Mouse (Mus musculus) neural tube, embryonic 11.5 days (tissue): ENCODE results near the gene Clec2e. TPM values are rescaled to one million over a fixed set of nuclear protein-coding genes. Genes with fewer than 3 reads are reported as not detected.
A peak's percentile ranks its signal among the peaks of the same experiment; 100 is the strongest.

ENCODE experiments used
- ATAC-seq: fragments of 200-750 bp; cut with Nextera tagmentation; 2 replicates; pipeline ENCODE4 v1.8.0; 2017; ENCODE audit warnings: moderate number of reproducible peaks, mild to moderate bottlenecking, moderate TSS enrichment, moderate library complexity; ENCODE audit not compliant: insufficient read depth, low FRiP score, low TSS enrichment
- DNase-seq: peaks from one replicate; pipeline ENCODE4 v3.0.0-alpha.2; 2015; ENCODE audit warnings: low spot score
- H3K27ac ChIP-seq: fragments of 300-500 bp; sonication (generic); 2 replicates; pipeline ENCODE4 v1.5.1; 2014; ENCODE audit warnings: low read depth, mild to moderate bottlenecking, low read length
- H3K27me3 ChIP-seq: fragments of 300-500 bp; sonication (generic); 2 replicates; pipeline ENCODE4 v1.6.1; 2014; ENCODE audit warnings: mild to moderate bottlenecking, low read length, mixed read lengths; ENCODE audit not compliant: control insufficient read depth, insufficient read depth
- H3K36me3 ChIP-seq: fragments of 300-500 bp; sonication (generic); 2 replicates; pipeline ENCODE4 v1.6.1; 2014; ENCODE audit warnings: mild to moderate bottlenecking, low read length, moderate library complexity, mixed read lengths; ENCODE audit not compliant: control insufficient read depth, insufficient read depth
- H3K4me1 ChIP-seq: fragments of 300-500 bp; sonication (generic); 2 replicates; pipeline ENCODE4 v1.6.1; 2014; ENCODE audit warnings: low read length, mixed read lengths; ENCODE audit not compliant: control insufficient read depth, insufficient read depth
- H3K4me2 ChIP-seq: fragments of 300-500 bp; sonication (generic); 2 replicates; pipeline ENCODE4 v1.6.1; 2014; ENCODE audit warnings: low read depth, mild to moderate bottlenecking, moderate library complexity
- H3K4me3 ChIP-seq: fragments of 300-500 bp; sonication (generic); 2 replicates; pipeline ENCODE4 v1.5.1; 2014; ENCODE audit warnings: low read depth, low read length
- H3K9ac ChIP-seq: fragments of 300-500 bp; sonication (generic); 2 replicates; pipeline ENCODE4 v1.6.1; 2014; ENCODE audit warnings: mild to moderate bottlenecking, low read length
- H3K9me3 ChIP-seq: fragments of 300-500 bp; sonication (generic); 2 replicates; pipeline ENCODE4 v1.6.1; 2016; ENCODE audit warnings: low read length; ENCODE audit not compliant: control insufficient read depth
- WGBS: fragments of 180-500 bp; shearing (Covaris S2); extraction: QIAGEN DNeasy Blood & Tissue Kit; methylation state at CpG from one replicate; pipeline ENCODE4 v1.1.7; 2014; 5-methylcytosine and 5-hydroxymethylcytosine counted together
- polyA plus RNA-seq: library from polyadenylated mRNA; unstranded; fragments of >200 nt; fragmentation: Nextera tagmentation; extraction: Ambion mirVana; gene quantifications from 2 replicates; pipeline ENCODE4 v1.2.1, GENCODE M21; 2014

Gene Clec2e
- polyA plus RNA-seq, 1 experiment from 2014 or later = not detected

DNA sequence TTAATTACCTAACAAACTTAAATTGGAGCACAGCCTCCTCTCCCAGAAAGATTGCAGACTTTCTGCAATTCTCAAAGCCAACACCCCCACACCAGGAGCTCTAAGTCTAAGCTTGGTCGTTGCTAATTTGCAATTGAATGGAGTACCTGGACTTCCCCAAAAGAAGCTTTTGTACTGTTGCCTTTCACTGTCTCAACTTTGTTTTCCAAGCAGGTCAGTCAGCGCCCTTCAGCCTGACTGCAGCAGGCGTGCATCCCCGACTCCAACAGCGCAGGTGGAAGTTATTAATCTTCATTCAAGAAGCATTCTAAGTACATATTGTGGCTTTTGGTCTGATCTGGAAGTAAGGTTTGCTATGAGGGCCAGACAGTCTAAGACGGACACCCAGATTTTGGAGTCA, 15.6 kb downstream of the Clec2e start:
- 82% methylated on average over 6 of the region's 6 CpGs for WGBS
- H3K27ac ChIP-seq = no peak overlapping the region

DNA sequence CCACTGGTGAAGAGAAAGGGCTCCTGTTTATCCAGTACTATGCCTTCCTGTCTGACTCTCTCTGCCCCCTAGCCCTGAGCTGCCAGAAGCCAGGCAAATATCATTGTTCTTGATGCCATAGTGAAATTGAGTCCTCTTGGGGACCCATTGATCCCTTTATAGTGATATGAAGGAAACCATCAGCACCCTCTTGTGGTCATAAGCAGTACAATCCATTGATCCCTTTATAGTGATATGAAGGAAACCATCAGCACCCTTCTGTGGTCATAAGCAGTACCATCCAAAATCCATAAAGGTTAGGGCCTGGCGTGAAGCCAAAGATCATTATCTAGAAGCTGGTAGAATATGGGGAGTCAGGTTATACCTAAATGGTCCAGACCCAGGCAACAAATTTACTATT, 33.7 kb downstream of the Clec2e start:
- Histone ChIP-seq H3K4me1 (no peaks in the 10 kb centered on the region), H3K4me3 (no peak overlapping the region), H3K27me3 (no peaks in the 10 kb centered on the region), H3K4me2 (no peak overlapping the region), H3K36me3 (no peaks in the 10 kb centered on the region), H3K9ac (no peak overlapping the region), H3K9me3 (no peaks in the 10 kb centered on the region), H3K27ac (no peak overlapping the region)
- ATAC-seq (peak; percentile 71), DNase-seq (no peak)
- WGBS = 88% methylated on average over 1 of the region's 1 CpGs

More for the DNA sequence above, 15.6 kb downstream of the Clec2e start:
- no peaks in the 10 kb centered on the region for H3K27me3 ChIP-seq
- no peaks in the 10 kb centered on the region for H3K9me3 ChIP-seq
- H3K9ac ChIP-seq = no peak overlapping the region
- DNase-seq = no peak
- H3K4me2 ChIP-seq = no peak overlapping the region
- no peak overlapping the region for H3K4me3 ChIP-seq
- H3K4me1 ChIP-seq = no peaks in the 10 kb centered on the region
- no peak for ATAC-seq
- H3K36me3 ChIP-seq = no peaks in the 10 kb centered on the region

DNA sequence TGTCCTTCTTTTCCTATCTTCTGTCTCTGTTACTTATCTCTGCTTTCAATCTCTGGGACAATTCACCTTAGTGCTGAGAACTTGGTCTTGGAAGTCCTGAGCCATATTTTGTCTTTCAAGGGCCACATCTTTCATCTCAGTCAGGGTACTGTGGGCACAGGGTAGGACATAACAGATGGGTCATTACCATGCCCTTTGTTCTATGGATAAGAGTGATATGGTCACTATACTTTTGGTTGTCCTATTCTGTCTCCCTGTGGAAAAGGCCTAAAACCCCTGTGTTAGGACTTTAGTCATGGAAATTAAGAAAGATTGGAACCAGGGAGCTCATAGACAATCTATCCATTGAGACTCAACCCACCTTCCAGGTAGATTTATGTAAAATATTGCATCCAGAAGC, 34.2 kb downstream of the Clec2e start:
- DNase-seq (no peak), ATAC-seq (no peak)
- H3K4me3 ChIP-seq = no peak overlapping the region
- no peak overlapping the region for H3K27ac ChIP-seq
- no peaks in the 10 kb centered on the region for H3K4me1 ChIP-seq
- H3K4me2 ChIP-seq = no peak overlapping the region
- no peaks in the 10 kb centered on the region for H3K27me3 ChIP-seq
- H3K9me3 ChIP-seq = no peaks in the 10 kb centered on the region
- H3K9ac ChIP-seq = no peak overlapping the region
- no peaks in the 10 kb centered on the region for H3K36me3 ChIP-seq

DNA sequence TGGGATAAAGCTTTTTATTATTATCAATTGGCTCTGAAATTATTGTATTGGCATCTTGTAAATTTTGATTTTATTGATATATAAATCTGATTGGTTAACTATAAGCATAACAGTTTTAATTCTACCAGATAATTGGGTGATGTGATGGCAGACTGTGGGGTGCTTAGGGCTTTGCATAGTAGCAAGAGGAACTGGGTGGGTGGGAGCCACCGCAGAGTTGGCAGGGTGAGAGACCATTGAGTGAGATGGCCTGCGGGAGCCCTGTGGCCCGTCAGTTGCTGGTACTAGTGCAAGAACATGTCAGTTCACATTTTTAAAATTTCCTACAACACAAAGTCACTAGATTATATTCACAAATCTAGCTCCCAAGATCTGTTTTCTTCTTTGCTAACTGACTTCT, 34.9 kb downstream of the Clec2e start:
- Histone ChIP-seq H3K4me2 (no peak overlapping the region), H3K27me3 (no peaks in the 10 kb centered on the region), H3K9me3 (no peaks in the 10 kb centered on the region), H3K4me1 (no peaks in the 10 kb centered on the region), H3K36me3 (no peaks in the 10 kb centered on the region), H3K4me3 (no peak overlapping the region), H3K27ac (no peak overlapping the region), H3K9ac (no peak overlapping the region)
- ATAC-seq = no peak
- DNase-seq = no peak
- 98% methylated on average over 3 of the region's 3 CpGs for WGBS

DNA sequence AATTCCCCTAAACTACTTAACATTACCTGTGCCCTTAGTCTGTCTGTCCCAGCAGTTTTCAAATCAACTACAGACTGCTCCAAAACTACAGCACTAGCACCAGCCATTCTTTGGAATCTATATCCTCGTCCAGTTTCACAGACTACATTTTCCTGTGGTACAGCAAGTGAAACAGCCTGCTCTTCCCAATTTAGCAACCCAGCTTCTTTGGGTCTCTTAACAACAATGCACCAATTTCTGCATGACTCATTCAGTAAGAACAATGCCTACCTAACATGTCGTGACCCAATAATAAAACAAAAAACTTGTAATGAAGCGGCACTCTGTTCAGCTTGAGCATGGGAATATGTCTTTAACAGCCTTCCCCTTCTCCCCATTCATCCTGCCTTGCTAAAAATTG, 35.3 kb downstream of the Clec2e start:
- no peak overlapping the region for H3K4me2 ChIP-seq
- H3K9me3 ChIP-seq = no peaks in the 10 kb centered on the region
- no peak overlapping the region for H3K4me3 ChIP-seq
- no peaks in the 10 kb centered on the region for H3K27me3 ChIP-seq
- H3K36me3 ChIP-seq = no peaks in the 10 kb centered on the region
- no peak overlapping the region for H3K27ac ChIP-seq
- no peak for DNase-seq
- no peaks in the 10 kb centered on the region for H3K4me1 ChIP-seq
- WGBS = 82% methylated on average over 3 of the region's 3 CpGs
- H3K9ac ChIP-seq = no peak overlapping the region
- no peak for ATAC-seq

DNA sequence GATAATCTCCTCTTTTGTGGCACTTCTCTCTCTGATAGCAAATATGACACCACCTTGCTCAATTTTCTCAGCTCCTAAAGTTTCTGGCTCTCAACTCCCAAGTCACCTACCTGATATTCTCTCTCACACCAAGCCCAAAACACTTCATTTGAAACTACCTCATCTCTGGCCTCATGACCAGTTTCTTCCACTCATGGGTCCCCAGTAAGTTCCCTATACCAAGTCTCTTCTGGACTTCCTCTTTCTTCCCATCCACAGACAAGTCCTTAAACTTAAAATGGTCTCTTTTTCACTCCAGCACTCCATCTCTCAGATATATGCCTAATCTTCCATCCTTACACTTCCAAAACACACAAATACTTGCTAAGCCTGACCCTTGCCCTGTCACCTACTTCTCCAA, 42.7 kb downstream of the Clec2e start:
- no peaks in the 10 kb centered on the region for H3K9me3 ChIP-seq
- H3K27ac ChIP-seq = no peak overlapping the region
- no peaks in the 10 kb centered on the region for H3K4me1 ChIP-seq
- no peaks in the 10 kb centered on the region for H3K27me3 ChIP-seq
- ATAC-seq (no peak), DNase-seq (no peak)
- H3K9ac ChIP-seq = no peak overlapping the region
- no peak overlapping the region for H3K4me2 ChIP-seq
- no peak overlapping the region for H3K4me3 ChIP-seq
- no peaks in the 10 kb centered on the region for H3K36me3 ChIP-seq

DNA sequence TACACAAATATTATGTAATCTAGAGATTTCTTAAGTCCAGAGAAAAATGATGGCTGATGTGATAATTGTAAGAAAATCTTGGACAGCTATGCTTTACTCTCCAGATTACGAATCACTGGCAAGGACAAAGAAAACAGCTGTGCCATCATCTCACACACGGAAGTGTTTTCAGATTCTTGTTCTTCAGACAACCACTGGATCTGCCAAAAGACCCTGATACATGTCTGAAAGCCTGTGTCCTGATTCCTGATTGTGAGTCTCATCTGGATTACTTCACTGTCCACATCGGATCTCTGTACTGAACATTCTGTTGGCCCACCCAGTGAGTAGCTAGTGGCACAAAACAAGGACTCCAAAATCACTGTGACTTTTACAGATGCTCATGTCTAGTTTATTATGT, 44.5 kb downstream of the Clec2e start:
- no peak overlapping the region for H3K27ac ChIP-seq
- H3K36me3 ChIP-seq = no peaks in the 10 kb centered on the region
- ATAC-seq (no peak), DNase-seq (no peak)
- H3K4me3 ChIP-seq = no peak overlapping the region
- H3K27me3 ChIP-seq = no peaks in the 10 kb centered on the region
- H3K4me1 ChIP-seq = no peaks in the 10 kb centered on the region
- no peaks in the 10 kb centered on the region for H3K9me3 ChIP-seq
- no peak overlapping the region for H3K9ac ChIP-seq
- 88% methylated on average over 3 of the region's 3 CpGs for WGBS
- H3K4me2 ChIP-seq = no peak overlapping the region

DNA sequence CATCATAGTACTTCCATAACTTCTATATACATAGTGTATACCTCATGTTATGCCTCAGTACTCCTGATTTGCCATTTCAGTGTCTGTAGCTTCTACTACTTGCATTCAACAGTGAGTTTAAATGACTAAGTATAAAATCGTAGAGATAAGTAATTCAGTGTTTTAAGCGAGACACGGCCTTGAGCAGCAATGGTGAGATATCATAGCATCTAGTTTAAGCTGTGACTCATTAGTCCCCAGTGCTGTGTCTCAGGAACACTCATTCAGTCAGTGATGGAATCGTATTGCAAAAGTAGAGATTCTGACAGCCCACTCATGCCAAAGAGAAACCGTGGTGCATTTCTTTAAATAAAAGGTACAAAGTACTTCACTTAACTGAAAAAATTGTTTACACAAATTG, 49.0 kb downstream of the Clec2e start:
- H3K9me3 ChIP-seq = no peaks in the 10 kb centered on the region
- no peak overlapping the region for H3K9ac ChIP-seq
- H3K27ac ChIP-seq = no peak overlapping the region
- DNase-seq (no peak), ATAC-seq (no peak)
- H3K4me3 ChIP-seq = no peak overlapping the region
- no peak overlapping the region for H3K4me2 ChIP-seq
- 87% methylated on average over 5 of the region's 5 CpGs for WGBS
- H3K4me1 ChIP-seq = no peaks in the 10 kb centered on the region; the same call in 1 of the 2 replicates
- no peaks in the 10 kb centered on the region for H3K36me3 ChIP-seq
- H3K27me3 ChIP-seq = no peaks in the 10 kb centered on the region

DNA sequence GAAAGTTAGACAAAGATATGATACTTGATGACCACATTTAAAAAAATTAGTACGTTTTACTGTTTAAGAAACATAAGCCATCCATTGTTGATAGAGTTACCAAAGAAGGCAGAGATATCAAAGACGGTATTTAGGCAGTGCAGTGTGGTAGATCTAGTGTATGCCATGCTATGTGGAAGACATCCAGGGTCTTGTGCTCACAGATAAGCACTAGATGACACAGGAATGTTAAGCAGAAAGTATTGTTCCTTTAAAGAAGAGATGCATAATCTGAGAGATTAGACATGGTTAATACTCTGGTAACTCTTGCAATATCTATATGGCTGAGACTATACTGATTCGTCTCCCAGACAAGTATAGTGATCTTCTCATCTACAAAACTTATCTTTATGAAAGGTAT, 49.6 kb downstream of the Clec2e start:
- no peaks in the 10 kb centered on the region for H3K27me3 ChIP-seq
- DNase-seq (no peak), ATAC-seq (no peak)
- no peak overlapping the region for H3K27ac ChIP-seq
- no peaks in the 10 kb centered on the region for H3K9me3 ChIP-seq
- no peaks in the 10 kb centered on the region; the same call in 1 of the 2 replicates for H3K4me1 ChIP-seq
- no peak overlapping the region for H3K9ac ChIP-seq
- H3K4me2 ChIP-seq = no peak overlapping the region
- no peak overlapping the region for H3K4me3 ChIP-seq
- WGBS = 88% methylated on average over 3 of the region's 3 CpGs
- no peaks in the 10 kb centered on the region for H3K36me3 ChIP-seq
